Mouse (Mus musculus) megakaryocyte, embryonic 14.5 days (primary cell): ENCODE measurements around the gene Mknk1.

ENCODE experiments used
- FLI1 ChIP-seq: IDR thresholded peaks from 2 replicates; pipeline ENCODE4 v1.6.1; 2012; ENCODE audit warnings: low read length, inconsistent platforms, mixed read lengths
- GATA1 ChIP-seq: IDR thresholded peaks from 3 replicates; pipeline ENCODE4 v1.6.1; 2012; ENCODE audit warnings: mixed read lengths, low read length, inconsistent platforms, borderline replicate concordance

- no peak for TF ChIP-seq GATA1
- no peak for TF ChIP-seq FLI1
Measured at GRCm38 (mm10) chr4:115886875-115887274, 47.9 kb downstream of the Mknk1 start.
